Mouse (Mus musculus): ENCODE data around the gene Slc24a4.

The Slc24a4 gene

GRCm38 (mm10) chr12:102308457-102309011, 180.0 kb downstream of the Slc24a4 start:
- DNase-seq (ENCODE audit: low read depth, low spot score) = peak; percentile 39

DNA sequence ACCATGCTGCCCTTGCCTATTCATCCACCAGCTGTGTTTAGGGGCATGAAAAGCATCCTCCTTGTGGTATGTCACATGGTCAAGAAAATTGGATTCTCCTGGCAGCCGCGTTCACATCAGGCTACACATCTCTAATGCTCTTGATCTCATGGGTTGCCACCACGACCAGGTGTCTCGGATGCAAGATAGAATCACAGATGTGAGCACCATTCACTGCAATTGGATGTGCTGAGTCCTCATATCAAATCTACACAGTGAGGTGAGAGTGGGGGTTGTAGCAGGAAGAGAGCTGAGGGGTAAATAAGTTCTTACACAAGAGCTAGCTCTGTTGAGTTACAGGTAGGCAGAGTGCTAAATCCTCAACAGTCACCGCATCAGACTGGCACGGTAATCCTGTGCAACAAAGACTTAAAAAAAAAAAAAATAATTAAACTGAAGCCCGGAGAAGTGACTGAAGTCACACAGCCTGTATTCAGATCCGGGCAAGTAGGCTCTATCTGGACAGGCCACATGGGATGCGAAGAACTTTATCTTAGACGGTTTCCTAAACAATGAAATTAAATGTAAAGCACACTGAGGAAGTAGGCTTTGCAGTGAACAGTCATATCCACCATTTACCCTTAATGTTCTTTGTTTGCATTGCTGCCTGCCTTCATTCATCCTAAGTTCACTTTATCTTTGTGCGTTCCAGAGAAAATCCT, 180.7 kb downstream of the Slc24a4 start:
- no peak for DNase-seq (ENCODE audit: low read depth, low spot score)

DNA sequence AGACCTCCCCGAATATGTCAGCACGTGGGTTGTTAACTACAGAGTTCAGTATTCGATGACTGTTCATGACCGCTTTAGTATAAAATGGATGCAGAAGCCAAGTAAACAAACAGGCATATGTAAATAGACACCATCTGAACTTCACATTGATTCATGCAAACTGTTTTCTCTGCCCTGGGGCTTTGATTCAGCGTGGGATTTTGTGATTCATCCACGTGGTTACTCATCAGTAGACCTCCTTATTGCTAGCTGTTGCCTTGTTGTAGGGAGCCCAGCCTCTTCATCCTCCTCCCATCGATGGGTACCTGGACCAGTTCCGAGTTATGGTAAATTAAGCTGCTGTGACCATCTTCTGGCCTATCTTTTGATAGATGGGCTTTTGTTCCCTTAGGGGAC, 181.3 kb downstream of the Slc24a4 start:
- DNase-seq (ENCODE audit: low read depth, low spot score) = no peak

DNA sequence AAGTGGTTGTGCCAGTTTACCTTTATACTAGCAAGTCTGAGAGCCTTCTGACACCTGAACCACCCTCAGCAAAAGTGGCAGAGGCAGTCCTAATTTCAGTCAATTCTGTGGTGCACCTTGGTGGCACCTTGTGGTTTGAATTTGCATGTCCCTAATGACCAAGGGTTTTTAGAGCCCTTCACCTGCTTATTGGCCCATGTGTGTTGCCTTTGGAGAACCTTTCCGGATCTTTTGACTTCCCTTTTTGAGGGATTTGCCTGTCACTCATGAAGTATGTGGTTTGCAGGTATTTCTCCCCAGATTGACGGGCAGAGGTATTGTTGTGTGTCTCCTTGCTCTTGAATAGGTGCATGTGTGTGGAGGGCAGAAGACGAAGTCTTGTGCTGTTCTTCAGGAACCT, 181.7 kb downstream of the Slc24a4 start:
- DNase-seq (ENCODE audit: low read depth, low spot score) = no peak

- no peak for DNase-seq (ENCODE audit: low read depth, low spot score)
Measured at GRCm38 (mm10) chr12:102311454-102311853, 182.9 kb downstream of the Slc24a4 start.

Data from brain, embryonic 18.5 days (tissue).